Mouse (Mus musculus) ES-E14 (cell line): ENCODE data around the gene Tap2.

Source experiments
- HCFC1 ChIP-seq: IDR thresholded peaks from 2 replicates; pipeline ENCODE4 v1.6.1; 2012; ENCODE audit warnings: low read length, inconsistent platforms, borderline replicate concordance; ENCODE audit not compliant: insufficient read depth
- MAFK ChIP-seq: IDR thresholded peaks from 2 replicates; pipeline ENCODE4 v1.6.1; 2014; ENCODE audit warnings: mild to moderate bottlenecking, low read depth, low read length, inconsistent platforms; ENCODE audit not compliant: insufficient read depth

DNA sequence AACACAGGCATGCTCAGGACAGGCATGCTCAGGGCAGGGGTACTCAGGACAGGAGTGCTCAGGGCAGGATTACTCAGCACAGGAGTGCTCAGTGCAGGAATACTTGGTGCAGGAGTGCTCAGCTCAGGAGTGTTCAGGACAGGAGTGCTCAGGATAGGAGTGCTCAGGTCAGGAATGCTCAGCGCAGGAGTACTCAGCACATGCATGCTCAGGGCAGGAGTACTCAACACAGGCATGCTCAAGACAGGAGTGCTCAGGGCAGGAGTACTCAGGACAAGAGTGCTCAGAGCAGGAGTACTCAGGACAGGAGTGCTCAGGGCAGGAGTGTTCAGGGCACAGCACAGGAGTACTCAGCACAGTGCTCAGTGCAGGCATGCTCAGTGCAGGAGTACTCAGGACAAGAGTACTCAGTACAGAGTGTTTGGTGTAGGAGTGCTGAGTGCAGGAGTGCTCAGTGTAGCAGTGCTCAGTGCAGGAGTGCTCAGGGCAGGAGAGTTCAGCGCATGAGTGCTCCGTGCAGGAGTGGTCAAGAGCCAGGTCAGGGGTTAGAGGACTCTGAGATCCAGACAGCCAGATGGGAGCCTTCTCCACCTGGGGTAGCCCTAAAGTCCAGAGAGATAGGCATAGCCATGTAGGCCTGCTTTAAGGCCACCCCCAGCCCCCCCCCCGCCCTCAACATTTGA, 426 bp upstream of the Tap2 start:
- TF ChIP-seq HCFC1, result no peak
- no peak for TF ChIP-seq MAFK
